Mouse (Mus musculus): ENCODE data around the gene Myo3b.

Gene Myo3b

DNA sequence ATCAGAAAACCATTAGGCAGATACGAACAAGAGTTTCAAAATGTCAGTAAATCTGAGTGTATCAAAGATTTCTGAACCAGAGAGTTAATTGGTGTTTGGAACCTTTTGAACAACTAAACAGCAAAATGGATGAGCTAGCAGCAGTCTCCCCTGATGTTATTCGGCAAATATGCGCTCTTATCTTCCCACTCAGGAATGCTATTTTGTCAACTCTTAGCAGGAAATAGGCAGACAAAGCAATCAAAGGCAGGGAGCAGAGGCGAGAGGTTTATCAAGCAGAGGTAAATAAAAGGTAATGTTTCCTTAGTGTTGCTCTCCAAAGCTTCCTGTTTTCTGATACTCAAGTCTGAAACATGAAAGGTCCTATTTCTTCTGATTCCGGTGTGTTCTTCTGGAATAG lies 252.1 kb downstream of the Myo3b start:
- ChIA-PET CTCF (interaction anchor here in 2 of 4 experiments (0.5 to 1.6 kb wide), 3 partner anchors 69 to 267 kb away, joined by 3 to 5 read pairs (median 3); no protein-coding TSS in a partner anchor), POLR2A (interaction anchor here in 1 of 4 experiments (0.7 kb wide), 1 partner anchor 25 kb away, joined by 6 read pairs; no protein-coding TSS in a partner anchor)

GRCm38 (mm10) chr2:70292776-70293175 lies 253.8 kb downstream of the Myo3b start:
- CTCF ChIA-PET: interaction anchor here in 1 of 4 experiments (1.2 kb wide), 1 partner anchor 165 kb away, joined by 4 read pairs; no protein-coding TSS in a partner anchor
- POLR2A ChIA-PET: interaction anchor here in 1 of 4 experiments (0.8 kb wide), 1 partner anchor 52 kb away, joined by 3 read pairs; no protein-coding TSS in a partner anchor

GRCm38 (mm10) chr2:70302905-70303304 lies 264.0 kb downstream of the Myo3b start:
- CTCF ChIA-PET: no interaction called here
- POLR2A ChIA-PET: interaction anchor here in 1 of 4 experiments (0.7 kb wide), 1 partner anchor 73 kb away, joined by 3 read pairs; no protein-coding TSS in a partner anchor

GRCm38 (mm10) chr2:70315125-70315524 lies 276.2 kb downstream of the Myo3b start:
- ChIA-PET POLR2A (no interaction called here), CTCF (no interaction called here)

DNA sequence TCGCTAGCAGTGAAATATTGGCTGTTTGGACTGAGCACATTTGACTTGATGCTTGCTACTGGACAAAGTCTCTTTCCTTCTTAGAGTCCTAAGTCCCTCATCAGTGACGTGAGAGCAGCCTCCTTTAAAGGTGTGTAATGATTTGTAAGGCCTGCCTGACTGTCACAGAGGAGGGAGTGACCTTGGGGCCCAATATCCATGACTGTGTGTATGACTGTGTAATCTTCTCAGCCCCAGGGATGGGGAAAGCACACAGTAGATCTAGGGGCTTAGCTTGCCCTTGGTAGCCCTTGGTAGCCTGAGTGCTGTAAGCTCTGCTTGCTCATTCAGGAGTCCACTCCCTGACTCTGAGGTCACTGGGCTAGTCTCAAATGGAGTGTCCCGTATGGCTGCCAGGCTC lies 276.8 kb downstream of the Myo3b start:
- CTCF ChIA-PET: interaction anchor here in 1 of 4 experiments (1.2 kb wide), 1 partner anchor 189 kb away, joined by 3 read pairs; no protein-coding TSS in a partner anchor
- POLR2A ChIA-PET: interaction anchor here in 2 of 4 experiments (0.5 to 1.0 kb wide), 3 partner anchors 17 to 25 kb away, joined by 3 to 6 read pairs (median 3); no protein-coding TSS in a partner anchor

DNA sequence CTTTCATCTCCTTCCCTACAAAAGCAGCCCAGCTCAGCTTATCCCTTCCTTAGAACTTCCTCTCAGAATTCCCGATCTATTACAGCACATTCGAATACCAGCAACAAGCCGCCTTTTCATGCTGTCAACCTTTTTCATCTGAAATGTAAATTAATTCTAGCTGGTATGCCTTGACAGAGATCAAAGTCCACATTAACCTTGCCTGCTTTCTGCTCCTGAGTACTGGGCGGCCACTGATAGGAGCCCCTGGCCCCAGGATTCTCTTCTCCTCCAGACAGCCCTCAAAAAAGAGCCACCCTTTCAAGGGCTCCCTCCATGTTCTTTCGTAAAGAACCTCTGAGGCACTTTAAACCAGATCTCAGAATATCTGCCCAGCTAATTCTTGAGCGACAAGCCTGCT lies 278.9 kb downstream of the Myo3b start:
- CTCF ChIA-PET: interaction anchor here in 1 of 4 experiments (0.6 kb wide), 1 partner anchor 75 kb away, joined by 3 read pairs; no protein-coding TSS in a partner anchor
- POLR2A ChIA-PET: interaction anchor here in 3 of 4 experiments (0.6 to 1.2 kb wide), 5 partner anchors 11 to 291 kb away, joined by 3 to 6 read pairs (median 3); no protein-coding TSS in a partner anchor

- CTCF ChIA-PET: interaction anchor here in 2 of 4 experiments (0.7 to 0.9 kb wide), 2 partner anchors 101 to 239 kb away, joined by 3 to 6 read pairs; no protein-coding TSS in a partner anchor
- POLR2A ChIA-PET: interaction anchor here in 1 of 4 experiments (1.0 kb wide), 1 partner anchor 14 kb away, joined by 3 read pairs; no protein-coding TSS in a partner anchor
Measured at GRCm38 (mm10) chr2:70318861-70319555, 280.1 kb downstream of the Myo3b start.

DNA sequence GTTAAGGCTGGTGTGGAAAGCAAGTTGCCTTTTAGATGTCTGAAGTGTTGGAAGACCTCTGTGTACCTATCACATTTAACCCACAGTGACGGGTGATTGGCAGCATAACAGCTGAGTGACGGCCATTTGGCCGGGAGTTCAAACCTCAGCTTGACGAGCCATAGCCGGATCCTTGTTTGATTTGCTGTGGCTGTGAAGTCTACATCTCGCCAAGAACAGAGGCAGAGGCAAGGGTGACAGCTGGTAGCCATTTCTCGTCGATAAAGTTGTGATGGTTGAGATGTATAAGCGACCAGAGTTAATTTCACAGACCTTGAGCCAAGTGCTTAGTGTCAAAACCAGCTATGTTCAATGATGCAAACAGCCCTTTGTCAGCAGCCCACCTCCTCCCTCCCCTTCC lies 283.8 kb downstream of the Myo3b start:
- POLR2A ChIA-PET: interaction anchor here in 2 of 4 experiments (0.5 to 1.3 kb wide), 4 partner anchors 17 to 235 kb away, joined by 3 to 4 read pairs (median 3); no protein-coding TSS in a partner anchor
- CTCF ChIA-PET: no interaction called here

- ChIA-PET CTCF (interaction anchor here in 1 of 4 experiments (0.6 kb wide), 1 partner anchor 333 kb away, joined by 3 read pairs; no protein-coding TSS in a partner anchor), POLR2A (interaction anchor here in 1 of 4 experiments (1.3 kb wide), 1 partner anchor 12 kb away, joined by 5 read pairs; no protein-coding TSS in a partner anchor)
Measured at GRCm38 (mm10) chr2:70327602-70328001, 288.7 kb downstream of the Myo3b start.

- ChIA-PET CTCF (interaction anchor here in 1 of 4 experiments (0.5 kb wide), 1 partner anchor 225 kb away, joined by 3 read pairs; no protein-coding TSS in a partner anchor), POLR2A (interaction anchor here in 2 of 4 experiments (1.1 to 1.2 kb wide), 3 partner anchors 12 to 110 kb away, joined by 3 read pairs; no protein-coding TSS in a partner anchor)
Measured at GRCm38 (mm10) chr2:70332905-70333304, 294.0 kb downstream of the Myo3b start.

DNA sequence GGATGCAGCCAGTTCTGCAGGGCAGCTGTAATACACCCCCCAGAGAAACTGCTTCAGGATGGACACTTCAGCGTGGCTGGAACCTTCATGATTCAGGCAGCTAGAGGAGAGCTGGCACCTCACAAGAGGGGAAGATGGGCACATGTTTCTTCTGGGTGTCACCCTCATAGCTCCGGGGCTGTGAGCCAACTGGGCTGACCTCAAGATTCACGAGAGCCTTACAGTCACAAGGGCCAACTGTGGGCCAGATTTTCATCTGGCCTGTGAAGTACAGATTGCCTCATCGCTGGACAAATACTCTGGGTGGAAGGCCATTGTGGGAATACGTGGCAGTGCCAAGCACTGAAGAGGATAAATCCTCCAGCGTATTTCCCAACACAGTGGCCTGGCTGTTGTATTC lies 294.6 kb downstream of the Myo3b start:
- POLR2A ChIA-PET: interaction anchor here in 1 of 4 experiments (1.1 kb wide), 1 partner anchor 110 kb away, joined by 3 read pairs; no protein-coding TSS in a partner anchor
- CTCF ChIA-PET: no interaction called here

- POLR2A ChIA-PET: interaction anchor here in 1 of 4 experiments (0.9 kb wide), 1 partner anchor 21 kb away, joined by 3 read pairs; no protein-coding TSS in a partner anchor
- CTCF ChIA-PET: interaction anchor here in 1 of 4 experiments (1.4 kb wide), 1 partner anchor 441 kb away, joined by 3 read pairs; no protein-coding TSS in a partner anchor
Measured at GRCm38 (mm10) chr2:70336551-70336950, 297.6 kb downstream of the Myo3b start.

DNA sequence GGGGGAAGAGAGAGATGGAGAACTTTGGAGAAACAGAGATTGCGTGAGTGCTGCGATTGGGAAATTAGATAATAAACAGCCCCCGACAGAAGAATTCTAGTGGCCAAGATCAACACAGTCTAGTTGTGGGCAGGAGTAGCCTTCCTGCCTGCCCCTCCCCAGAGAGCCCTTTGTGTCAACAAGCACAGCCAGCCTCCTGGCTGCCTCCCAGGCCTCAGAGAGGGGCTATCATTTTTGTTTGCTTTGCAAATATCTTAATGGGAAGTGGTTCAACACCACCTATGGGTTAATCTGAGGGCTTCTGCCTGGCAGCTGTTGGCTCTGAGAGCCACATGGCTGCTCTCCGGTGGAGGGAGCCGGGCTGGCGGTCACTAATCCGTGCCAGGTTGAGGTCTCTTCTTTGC lies 298.3 kb downstream of the Myo3b start:
- CTCF ChIA-PET: interaction anchor here in 2 of 4 experiments (0.5 to 1.4 kb wide), 2 partner anchors 143 to 441 kb away, joined by 3 to 12 read pairs; no protein-coding TSS in a partner anchor
- POLR2A ChIA-PET: no interaction called here

- ChIA-PET POLR2A (no interaction called here), CTCF (interaction anchor here in 1 of 4 experiments (0.5 kb wide), 1 partner anchor 143 kb away, joined by 12 read pairs; no protein-coding TSS in a partner anchor)
Measured at GRCm38 (mm10) chr2:70337869-70338268, 298.9 kb downstream of the Myo3b start.

- CTCF ChIA-PET: no interaction called here
- POLR2A ChIA-PET: no interaction called here
Measured at GRCm38 (mm10) chr2:70339061-70339460, 300.1 kb downstream of the Myo3b start.

GRCm38 (mm10) chr2:70339501-70339900 lies 300.6 kb downstream of the Myo3b start:
- ChIA-PET POLR2A (interaction anchor here in 2 of 4 experiments (0.9 to 1.7 kb wide), 2 partner anchors 8 to 12 kb away, joined by 4 to 5 read pairs; no protein-coding TSS in a partner anchor), CTCF (no interaction called here)

DNA sequence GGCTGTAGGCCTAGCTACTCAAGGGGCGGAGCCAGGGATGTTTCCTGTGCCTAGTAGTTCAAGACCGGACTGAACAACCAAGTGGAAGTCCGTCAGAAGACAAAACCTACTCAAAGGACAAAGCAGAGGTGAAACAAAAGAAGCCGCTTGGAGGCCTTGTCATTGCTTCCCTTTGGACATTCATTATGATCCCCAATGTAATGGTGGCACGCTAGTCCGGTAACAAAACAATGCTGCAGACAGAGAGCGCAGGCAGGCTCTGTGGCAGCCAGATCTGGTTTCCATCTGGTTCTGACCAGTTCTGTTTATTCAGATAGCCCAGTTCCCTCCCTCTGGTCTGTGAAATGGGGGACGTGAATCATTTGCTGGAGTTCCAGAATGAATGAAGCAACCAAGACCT lies 301.3 kb downstream of the Myo3b start:
- POLR2A ChIA-PET: interaction anchor here in 2 of 4 experiments (0.9 to 1.7 kb wide), 2 partner anchors 9 to 13 kb away, joined by 4 to 5 read pairs; no protein-coding TSS in a partner anchor
- CTCF ChIA-PET: no interaction called here

DNA sequence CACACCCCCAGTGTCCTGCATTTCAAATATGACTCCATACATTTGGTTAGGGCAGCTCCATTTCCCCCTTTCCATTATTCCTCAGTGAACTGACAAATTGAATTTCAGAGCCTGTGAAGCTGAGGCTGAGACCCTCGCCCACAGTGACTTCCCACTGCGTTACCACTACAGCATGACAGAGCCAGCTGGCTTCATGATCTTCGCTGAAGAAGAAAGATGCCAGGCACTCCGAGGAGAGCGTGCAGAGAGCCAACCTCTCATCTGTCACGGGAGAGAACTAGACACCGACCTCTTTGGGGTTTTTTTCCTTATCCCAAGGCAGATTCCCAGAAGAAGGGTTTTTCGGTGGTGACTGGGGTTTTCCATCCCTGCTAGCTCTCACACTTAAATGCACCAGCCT lies 306.2 kb downstream of the Myo3b start:
- ChIA-PET CTCF (interaction anchor here in 2 of 4 experiments (0.5 to 1.9 kb wide), 2 partner anchors 213 to 252 kb away, joined by 4 to 11 read pairs; no protein-coding TSS in a partner anchor), POLR2A (interaction anchor here in 1 of 4 experiments (0.6 kb wide), 1 partner anchor 53 kb away, joined by 3 read pairs; no protein-coding TSS in a partner anchor)

DNA sequence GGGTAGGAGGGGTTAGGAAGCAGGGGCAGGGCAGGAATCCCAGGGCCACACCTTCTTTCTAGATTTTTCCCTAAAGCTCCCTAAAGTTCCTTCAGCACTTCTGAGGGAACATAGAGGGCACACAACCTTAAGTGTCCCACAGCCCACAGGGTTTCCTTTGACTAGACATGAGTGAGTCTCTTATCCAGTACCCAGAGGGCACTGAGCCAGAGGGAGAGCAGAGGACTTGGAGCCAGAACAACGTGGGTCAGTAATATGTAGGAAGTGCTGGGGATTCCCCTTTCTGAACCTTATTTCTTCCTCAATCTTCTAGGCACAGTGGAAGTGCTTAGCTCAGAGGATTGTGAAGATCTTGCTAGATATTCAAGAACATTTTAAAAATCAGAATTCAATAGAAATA lies 308.6 kb downstream of the Myo3b start:
- POLR2A ChIA-PET: no interaction called here
- CTCF ChIA-PET: no interaction called here

Measured in embryonic stem cell, embryonic (primary cell).